Mouse (Mus musculus) MEL (cell line): ENCODE data around the gene Npas3. TPM values are rescaled to one million over a fixed set of nuclear protein-coding genes. Genes with fewer than 3 reads are reported as not detected.

Experiments used
- DNase-seq: peaks from one replicate; pipeline ENCODE4 v3.0.0; 2011; ENCODE audit warnings: low read depth, low spot score
- H3K27ac ChIP-seq: 2 replicates; pipeline ENCODE4 v1.5.1; 2012; ENCODE audit warnings: low read depth, mild to moderate bottlenecking, control low read depth, low read length, moderate library complexity; ENCODE audit not compliant: control insufficient read depth
- H3K27me3 ChIP-seq, 2 experiments: fragments of 150-350 bp in 1 of 2; sonication (generic) in 1 of 2; 2 replicates each; pipeline ENCODE4 v1.6.1; 2012; ENCODE audit warnings: low read length in 2 of 2, mild to moderate bottlenecking in 2 of 2, improper control_type of control experiment in 1 of 2, moderate library complexity in 1 of 2; ENCODE audit not compliant: insufficient read depth in 2 of 2, control insufficient read depth in 1 of 2
- H3K36me3 ChIP-seq, 2 experiments: 2 replicates each; pipeline ENCODE4 v1.6.1; 2012 to 2014; ENCODE audit warnings: low read length in 2 of 2, improper control_type of control experiment in 1 of 2, inconsistent platforms in 1 of 2, mild to moderate bottlenecking in 1 of 2; ENCODE audit not compliant: insufficient read depth in 2 of 2, control insufficient read depth in 1 of 2
- H3K4me1 ChIP-seq, 2 experiments: fragments of 150-350 bp in 1 of 2; sonication (generic) in 1 of 2; 2 replicates each; pipeline ENCODE4 v1.6.1; 2012; ENCODE audit warnings: low read length in 2 of 2, improper control_type of control experiment in 1 of 2, mild to moderate bottlenecking in 1 of 2; ENCODE audit not compliant: insufficient read depth in 2 of 2, control insufficient read depth in 1 of 2
- H3K4me3 ChIP-seq, 2 experiments: fragments of 150-350 bp in 1 of 2; sonication (generic) in 1 of 2; 2 replicates each; pipeline ENCODE4 v1.5.1; 2012; ENCODE audit warnings: low read depth in 2 of 2, low read length in 2 of 2, mild to moderate bottlenecking in 2 of 2, moderate library complexity in 2 of 2, control low read depth in 1 of 2, improper control_type of control experiment in 1 of 2; ENCODE audit not compliant: control insufficient read depth in 1 of 2, insufficient read depth in 1 of 2
- H3K79me2 ChIP-seq: 2 replicates; pipeline ENCODE4 v1.6.1; 2012; ENCODE audit warnings: mild to moderate bottlenecking, low read length, moderate library complexity; ENCODE audit not compliant: control insufficient read depth, poor library complexity, insufficient read depth
- H3K9ac ChIP-seq: 2 replicates; pipeline ENCODE4 v1.6.1; 2012; ENCODE audit warnings: low read depth, mild to moderate bottlenecking, control low read depth, low read length, moderate library complexity; ENCODE audit not compliant: control insufficient read depth, poor library complexity, severe bottlenecking
- H3K9me3 ChIP-seq: fragments of 150-350 bp; sonication (generic); replicated peaks from 2 replicates; pipeline ENCODE4 v1.6.1; 2012; ENCODE audit warnings: mild to moderate bottlenecking, low read length, improper control_type of control experiment, moderate library complexity; ENCODE audit not compliant: insufficient read depth
- BHLHE40 ChIP-seq: IDR thresholded peaks from 2 replicates; pipeline ENCODE4 v1.6.1; 2012; ENCODE audit warnings: low read depth, mild to moderate bottlenecking, inconsistent platforms, low read length, improper control_type of control experiment, borderline replicate concordance
- CHD1 ChIP-seq: IDR thresholded peaks from 2 replicates; pipeline ENCODE4 v1.6.1; 2012; ENCODE audit warnings: low read depth, mild to moderate bottlenecking, inconsistent platforms, low read length, improper control_type of control experiment
- CHD2 ChIP-seq: IDR thresholded peaks from 2 replicates; pipeline ENCODE4 v1.6.1; 2011; ENCODE audit warnings: low read length, improper control_type of control experiment
- CTCF ChIP-seq, 3 experiments: IDR thresholded peaks in 2 of 3; conservative IDR thresholded peaks in 1 of 3; 2 replicates each; pipeline ENCODE4 v1.5.1; 2011 to 2012; ENCODE audit warnings: low read length in 3 of 3, low read depth in 2 of 3, mild to moderate bottlenecking in 2 of 3, improper control_type of control experiment in 1 of 3, inconsistent platforms in 1 of 3, mixed read lengths in 1 of 3, moderate library complexity in 1 of 3; ENCODE audit not compliant: control insufficient read depth in 1 of 3, insufficient read depth in 1 of 3, poor library complexity in 1 of 3, severe bottlenecking in 1 of 3
- GABPA ChIP-seq: IDR thresholded peaks from 2 replicates; pipeline ENCODE4 v1.6.1; 2012; ENCODE audit warnings: low read depth, mild to moderate bottlenecking, inconsistent platforms, low read length, improper control_type of control experiment, moderate library complexity
- MAFK ChIP-seq: IDR thresholded peaks from 2 replicates; pipeline ENCODE4 v1.6.1; 2011; ENCODE audit warnings: low read depth, mild to moderate bottlenecking, low read length, improper control_type of control experiment, borderline replicate concordance
- MEF2A ChIP-seq: IDR thresholded peaks from 2 replicates; pipeline ENCODE4 v1.6.1; 2014; ENCODE audit warnings: low read depth, mild to moderate bottlenecking, inconsistent platforms, low read length, improper control_type of control experiment; ENCODE audit not compliant: poor library complexity, insufficient replicate concordance, severe bottlenecking; ENCODE audit errors: extremely low read depth
- POLR2AphosphoS2 ChIP-seq: IDR thresholded peaks from 2 replicates; pipeline ENCODE4 v1.6.1; 2011; ENCODE audit warnings: low read length, improper control_type of control experiment
- SIN3A ChIP-seq: IDR thresholded peaks from 2 replicates; pipeline ENCODE4 v1.6.1; 2012; ENCODE audit warnings: low read length, improper control_type of control experiment, inconsistent platforms
- TAL1 ChIP-seq: IDR thresholded peaks from 2 replicates; pipeline ENCODE4 v1.6.1; 2012; ENCODE audit warnings: mild to moderate bottlenecking, inconsistent platforms, low read length, moderate library complexity, mixed read lengths
- TBP ChIP-seq: IDR thresholded peaks from 2 replicates; pipeline ENCODE4 v1.8.0; 2011; ENCODE audit warnings: low read depth, low read length, improper control_type of control experiment
- ZC3H11A ChIP-seq: IDR thresholded peaks from 2 replicates; pipeline ENCODE4 v1.6.1; 2012; ENCODE audit warnings: low read depth, mild to moderate bottlenecking, inconsistent platforms, low read length, improper control_type of control experiment
- ZKSCAN1 ChIP-seq: IDR thresholded peaks from 2 replicates; pipeline ENCODE4 v1.6.1; 2012; ENCODE audit warnings: low read depth, mild to moderate bottlenecking, inconsistent platforms, low read length, improper control_type of control experiment, moderate library complexity
- ZMIZ1 ChIP-seq: IDR thresholded peaks from 2 replicates; pipeline ENCODE4 v1.6.1; 2012; ENCODE audit warnings: low read depth, mild to moderate bottlenecking, inconsistent platforms, low read length, improper control_type of control experiment, moderate library complexity
- polyA plus RNA-seq, 2 experiments: library from polyadenylated mRNA; stranded (reverse) in 1 of 2; unstranded in 1 of 2; fragments of >175 nt in 1 of 2; fragments of >200 nt in 1 of 2; gene quantifications; 2 replicates each; pipeline versions ENCODE4 v1.2.1 to v1.2.4; 2012; ENCODE audit warnings: low replicate concordance in 2 of 2, low read depth in 1 of 2; ENCODE audit not compliant: insufficient read length in 2 of 2, insufficient read depth in 1 of 2, missing spikeins in 1 of 2
- total RNA-seq: library from RNA; depleted of rRNA; stranded (reverse); fragments of 300-350 nt; gene quantifications from 2 replicates; pipeline ENCODE4 v1.2.3, GENCODE M21; 2012

Npas3 gene
- total and polyA plus RNA-seq, 3 experiments: not detected

- TF ChIP-seq MEF2A (no peak), MAFK (no peak)
These were observed 786.3 kb downstream of the Npas3 start (continued) for GRCm38 (mm10) chr12:54034666-54035346.

- H3K36me3 ChIP-seq: no peaks in the 10 kb centered on the region
- no peak overlapping the region for H3K4me3 ChIP-seq
- no peaks in the 10 kb centered on the region for H3K4me1 ChIP-seq
- TF ChIP-seq CHD2 (no peak), TBP (no peak)
- H3K27me3 ChIP-seq: no peaks in the 10 kb centered on the region; a peak in 1 of 4 replicates
- no peak overlapping the region for H3K27ac ChIP-seq
- no peak overlapping the region for H3K9ac ChIP-seq
- H3K79me2 ChIP-seq: no peaks in the 10 kb centered on the region
- no peaks in the 10 kb centered on the region for H3K9me3 ChIP-seq
- DNase-seq: no peak
These were observed 789.1 kb downstream of the Npas3 start for GRCm38 (mm10) chr12:54037602-54038001.

- DNase-seq: no peak
- Histone ChIP-seq H3K4me1 (no peaks in the 10 kb centered on the region), H3K27ac (no peak overlapping the region), H3K36me3 (no peaks in the 10 kb centered on the region), H3K9ac (no peak overlapping the region), H3K4me3 (no peak overlapping the region), H3K9me3 (no peaks in the 10 kb centered on the region), H3K27me3 (no peaks in the 10 kb centered on the region; a peak in 2 of 4 replicates), H3K79me2 (no peaks in the 10 kb centered on the region)
- TF ChIP-seq BHLHE40 (no peak), ZKSCAN1 (no peak), ZC3H11A (no peak), CHD2 (no peak), SIN3A (no peak), ZMIZ1 (no peak), CTCF (IDR thresholded peaks at IDR 0.05 in 2 of 3, conservative IDR thresholded peaks at IDR 0.05 in 1 of 3; ENCODE audit: control insufficient read depth in 1 of 3, insufficient read depth in 1 of 3, low read depth in 2 of 3, low read length in 3 of 3, poor library complexity in 1 of 3, severe bottlenecking in 1 of 3) (no peak), TBP (no peak), GABPA (no peak), POLR2AphosphoS2 (no peak), CHD1 (no peak), TAL1 (no peak)
These were observed 794.6 kb downstream of the Npas3 start for GRCm38 (mm10) chr12:54042996-54043544.
